Mouse (Mus musculus): Measurements from ENCODE around the gene Hmces. TPM values are rescaled to one million over a fixed set of nuclear protein-coding genes. Genes with fewer than 3 reads are reported as not detected.

Hmces gene
- 10 to 100 TPM; 27.8 to 28.9 TPM for total RNA-seq (2021)
- long read RNA-seq, experiment 1, transcript Hmces-201 (7 exons, 1,464 nt): major isoform, 26 of 33 reads
- long read RNA-seq, experiment 1, partial matches to known transcripts: 1 of 33 reads
- long read RNA-seq, experiment 1, other reads (novel, unspliced or antisense): 2 of 33 reads
- long read RNA-seq, experiment 2, transcript Hmces-202 (6 exons, 1,572 nt): minor isoform, 6 of 26 reads
- long read RNA-seq, experiment 2, transcript Hmces-201 (7 exons, 1,464 nt): major isoform, 17 of 26 reads
- long read RNA-seq, experiment 2, partial matches to known transcripts: 0 of 26 reads
- long read RNA-seq, experiment 2, other reads (novel, unspliced or antisense): 3 of 26 reads

DNA sequence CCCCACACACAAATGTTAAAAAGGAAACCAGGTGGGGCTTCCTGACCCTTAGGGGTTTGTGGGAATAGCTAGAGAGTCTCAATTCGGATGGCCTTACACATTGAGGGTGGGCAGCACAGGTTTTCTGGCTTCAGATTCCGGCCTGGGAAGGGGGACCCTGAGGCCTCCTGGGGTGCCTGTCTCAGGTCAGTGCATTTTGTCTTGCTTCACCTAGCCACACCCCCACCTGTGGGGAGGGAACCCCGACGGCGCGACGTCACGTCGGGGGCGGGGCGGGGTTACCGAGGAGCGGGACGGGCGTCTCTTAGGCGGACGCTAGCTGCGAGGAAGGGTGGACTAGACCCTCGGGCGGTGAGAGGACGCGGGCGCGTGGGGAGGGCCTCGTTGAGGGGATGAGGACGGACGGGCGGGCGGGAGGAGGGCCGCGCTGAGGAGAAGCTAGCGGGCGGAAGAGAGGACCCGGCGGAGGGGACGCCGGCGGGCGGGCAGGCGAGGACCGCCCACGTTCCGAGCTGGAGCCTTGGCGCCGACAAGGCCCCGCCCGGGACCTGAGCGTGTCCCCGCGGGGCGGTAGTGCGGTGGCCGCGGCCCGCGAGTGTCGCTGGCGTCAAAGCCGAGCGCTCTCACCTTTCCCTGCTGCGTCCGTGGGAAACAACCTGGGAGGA lies at the start of gene Hmces:
Hmces (plus strand) TSS at position 275 of the 665 bp plus-strand sequence.
- DNase-seq (ENCODE audit: low spot score in 2 of 2): peak; percentile 63 to 65

GRCm38 (mm10) chr6:87866211-87866610 lies 47.5 kb upstream of the Hmces start:
- DNase-seq (ENCODE audit: low spot score in 2 of 2): no peak

GRCm38 (mm10) chr6:87867256-87867655 lies 46.5 kb upstream of the Hmces start:
- no peak for DNase-seq (ENCODE audit: low spot score in 2 of 2)

GRCm38 (mm10) chr6:87868871-87869506 lies 44.7 kb upstream of the Hmces start:
- DNase-seq (ENCODE audit: low spot score in 2 of 2): peak; percentile 44 to 51

GRCm38 (mm10) chr6:87870440-87870839 lies 43.3 kb upstream of the Hmces start:
- DNase-seq (ENCODE audit: low spot score in 2 of 2): no peak

DNA sequence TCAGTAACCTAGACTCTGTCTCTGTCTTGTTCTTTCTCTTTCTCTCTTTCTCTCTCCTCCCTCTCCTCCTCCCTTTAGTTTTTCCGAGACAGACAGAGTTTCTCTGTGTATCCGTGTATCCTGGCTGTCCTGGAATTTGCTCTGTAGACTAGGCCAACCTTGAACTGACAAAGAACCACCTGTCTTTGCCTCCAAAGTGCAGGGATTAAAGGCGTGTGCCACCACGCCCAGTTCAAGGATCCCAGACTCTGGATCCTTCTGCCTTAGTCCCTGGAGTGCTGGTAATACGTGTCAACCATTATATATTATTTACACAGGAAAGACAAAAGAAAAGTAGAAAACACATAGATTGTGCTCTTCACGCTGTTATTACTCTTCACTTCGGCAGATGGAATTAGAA lies 42.5 kb upstream of the Hmces start:
- no peak for DNase-seq (ENCODE audit: low spot score in 2 of 2)

GRCm38 (mm10) chr6:87873104-87873503 lies 40.6 kb upstream of the Hmces start:
- no peak for DNase-seq (ENCODE audit: low spot score in 2 of 2)

DNA sequence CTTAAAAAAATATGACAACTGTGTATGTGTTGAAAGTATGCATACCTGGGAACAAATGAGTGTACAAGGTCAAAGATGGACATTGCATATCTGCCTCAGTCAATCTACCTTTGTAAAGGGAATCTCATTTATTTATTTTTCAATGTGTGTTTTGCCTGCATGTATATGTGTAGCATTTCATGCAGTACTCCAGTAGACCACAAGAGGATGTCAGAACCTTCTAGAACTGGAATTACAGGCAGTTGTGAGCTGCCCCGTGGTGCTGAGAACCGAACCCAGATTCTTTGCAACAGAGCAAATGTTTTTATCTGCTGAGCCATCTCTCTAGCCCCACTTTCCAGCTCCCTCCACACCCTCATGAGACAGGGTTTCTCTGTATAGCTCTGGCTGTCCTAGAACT lies 39.8 kb upstream of the Hmces start:
- DNase-seq (ENCODE audit: low spot score in 2 of 2): no peak

GRCm38 (mm10) chr6:87875083-87875482 lies 38.7 kb upstream of the Hmces start:
- no peak for DNase-seq (ENCODE audit: low spot score in 2 of 2)

GRCm38 (mm10) chr6:87875562-87875961 lies 38.2 kb upstream of the Hmces start:
- no peak for DNase-seq (ENCODE audit: low spot score in 2 of 2)

DNA sequence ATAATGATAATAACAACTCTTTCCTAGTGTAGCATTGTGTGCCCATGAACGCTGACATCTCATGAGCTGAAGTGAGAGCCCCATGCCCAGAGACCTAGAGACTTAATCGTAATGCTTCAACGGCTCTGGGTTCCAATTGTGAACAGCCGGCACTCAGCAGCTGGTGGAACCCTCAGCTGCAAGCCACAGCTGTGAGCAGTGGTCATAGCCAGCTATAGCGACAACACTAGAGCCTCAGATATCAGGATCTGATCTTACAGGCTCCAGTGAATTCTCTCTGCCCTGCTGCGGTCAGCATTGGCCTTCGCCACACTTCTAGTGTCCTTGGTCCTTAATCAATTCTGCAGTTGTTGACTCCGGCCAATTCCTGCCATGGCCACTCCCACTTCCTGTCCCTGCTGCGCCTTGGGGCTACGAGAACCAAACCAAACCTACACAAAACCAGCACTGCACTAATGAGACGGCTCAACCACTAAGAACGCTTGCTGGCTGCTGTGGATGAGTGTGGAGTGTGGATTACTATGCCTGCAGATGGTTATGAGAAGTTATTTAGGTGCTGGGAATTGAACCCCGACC lies 37.6 kb upstream of the Hmces start:
- no peak for DNase-seq (ENCODE audit: low spot score in 2 of 2)

DNA sequence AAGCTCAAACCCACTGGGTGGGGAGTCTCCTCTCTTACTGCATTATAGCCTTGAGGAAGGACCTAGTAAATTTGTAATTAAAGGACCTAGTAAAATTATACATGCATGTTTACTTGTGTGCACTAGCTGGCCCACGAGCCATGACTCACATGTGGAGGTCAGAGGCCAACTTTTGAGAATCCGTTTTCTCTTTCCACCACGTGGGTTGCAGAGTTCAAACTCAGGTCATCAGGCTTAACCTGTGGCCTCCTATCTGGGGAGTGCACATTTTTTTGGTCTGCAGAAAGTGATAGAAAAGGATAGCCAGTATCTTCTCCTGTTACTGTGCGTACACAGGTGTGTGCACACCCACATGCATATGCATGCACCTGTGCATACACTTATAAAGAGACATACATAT lies 34.7 kb upstream of the Hmces start:
- DNase-seq (ENCODE audit: low spot score in 2 of 2): no peak

DNA sequence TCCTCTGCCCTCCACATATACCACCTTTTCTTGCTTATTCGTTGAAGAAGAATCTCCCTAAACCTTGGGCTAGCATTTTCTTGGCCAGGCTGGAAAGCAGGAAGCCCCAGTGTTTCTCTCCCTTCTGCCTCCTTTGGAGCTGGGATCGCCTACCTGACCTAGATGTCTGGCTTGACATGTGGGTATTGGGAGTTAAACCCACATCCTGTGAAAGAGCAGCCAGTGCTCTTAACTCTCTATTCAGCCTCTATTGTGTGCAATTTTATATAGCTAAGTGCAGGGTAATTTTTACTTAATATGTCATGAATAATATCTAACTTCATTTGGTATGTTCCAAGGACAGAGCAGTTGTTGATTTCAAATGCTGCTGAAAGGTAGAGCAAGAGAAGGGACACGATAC lies 34.1 kb upstream of the Hmces start:
- no peak for DNase-seq (ENCODE audit: low spot score in 2 of 2)

DNA sequence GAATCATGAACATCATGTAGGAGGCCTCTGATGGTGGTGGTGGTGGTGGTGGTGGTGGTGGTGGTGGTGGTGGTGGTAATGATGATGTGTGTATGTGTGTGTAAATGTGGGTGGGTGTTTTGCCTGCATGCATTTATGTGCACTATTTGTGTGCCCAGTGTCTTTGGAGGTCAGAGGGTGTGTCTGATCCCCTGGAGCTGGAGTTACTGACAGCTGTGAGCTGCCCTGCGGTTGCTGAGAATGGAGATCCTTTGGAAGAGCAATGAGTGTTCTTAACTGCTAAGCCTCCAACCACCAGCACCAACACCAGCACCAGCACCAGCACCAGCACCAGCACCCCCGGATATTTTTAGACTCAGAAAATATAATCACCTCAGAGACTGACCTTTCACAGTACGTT lies 31.5 kb upstream of the Hmces start:
- DNase-seq (ENCODE audit: low spot score in 2 of 2): no peak

- peak; percentile 84 to 88 for DNase-seq (ENCODE audit: low spot score in 2 of 2)
Observed at GRCm38 (mm10) chr6:87882816-87883215, 30.9 kb upstream of the Hmces start.

GRCm38 (mm10) chr6:87886721-87887120 lies 27.0 kb upstream of the Hmces start:
- DNase-seq (ENCODE audit: low spot score in 2 of 2): no peak

DNA sequence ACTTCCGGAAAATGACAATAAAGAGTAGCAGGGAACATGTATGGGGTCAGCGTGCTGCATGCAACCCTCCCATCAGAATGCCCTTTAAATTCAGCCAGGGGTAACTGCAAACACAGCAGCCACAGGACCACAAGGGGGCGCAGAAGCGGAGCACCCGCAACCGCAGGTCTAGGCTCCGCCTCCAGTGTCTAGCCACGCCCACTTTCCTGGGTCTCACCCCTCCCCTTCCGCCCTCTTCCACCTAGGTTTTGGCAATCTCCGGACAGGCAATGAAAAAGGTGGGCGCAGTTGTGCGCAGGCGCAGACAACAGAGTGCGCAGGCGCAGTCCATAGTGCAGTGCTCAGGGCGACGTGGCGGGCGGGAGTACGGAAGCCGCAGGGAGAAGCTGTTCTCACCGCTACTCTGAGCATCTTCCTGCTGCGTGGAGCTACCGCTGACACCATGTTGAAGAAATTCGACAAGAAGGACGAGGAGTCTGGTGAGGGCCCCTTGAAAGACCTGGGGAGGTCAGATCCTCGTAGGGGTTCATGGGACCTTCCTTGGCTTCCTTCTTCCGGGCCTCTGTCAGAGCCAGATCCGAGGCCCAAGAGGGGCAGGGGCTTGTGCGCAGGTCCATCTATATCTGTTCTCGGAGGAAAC lies 26.0 kb upstream of the Hmces start, which contains the start of gene Copg1:
Copg1 (plus strand) TSS at position 221 of the 640 bp plus-strand sequence.
- DNase-seq (ENCODE audit: low spot score in 2 of 2): peak; percentile 100

DNA sequence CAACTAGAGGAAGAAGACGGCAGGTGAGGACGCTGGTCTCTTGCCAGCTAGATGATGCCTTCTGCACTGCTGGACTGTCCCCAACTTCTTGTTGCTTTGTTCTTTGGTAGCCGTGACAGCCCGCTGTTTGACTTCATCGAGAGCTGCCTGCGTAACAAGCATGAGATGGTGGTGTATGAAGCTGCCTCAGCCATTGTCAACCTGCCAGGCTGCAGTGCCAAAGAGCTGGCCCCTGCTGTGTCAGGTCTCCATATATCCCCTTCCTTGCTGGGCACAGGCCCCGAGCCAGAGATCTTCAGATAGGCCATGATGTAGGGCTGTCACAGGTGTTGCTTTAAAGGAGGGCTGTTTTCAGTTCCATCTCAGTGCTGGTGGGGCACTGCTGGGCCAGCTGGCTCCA lies 19.8 kb upstream of the Hmces start:
- DNase-seq (ENCODE audit: low spot score in 2 of 2): no peak

- DNase-seq (ENCODE audit: low spot score in 2 of 2): no peak
Observed at GRCm38 (mm10) chr6:87898028-87898427, 15.7 kb upstream of the Hmces start.

DNA sequence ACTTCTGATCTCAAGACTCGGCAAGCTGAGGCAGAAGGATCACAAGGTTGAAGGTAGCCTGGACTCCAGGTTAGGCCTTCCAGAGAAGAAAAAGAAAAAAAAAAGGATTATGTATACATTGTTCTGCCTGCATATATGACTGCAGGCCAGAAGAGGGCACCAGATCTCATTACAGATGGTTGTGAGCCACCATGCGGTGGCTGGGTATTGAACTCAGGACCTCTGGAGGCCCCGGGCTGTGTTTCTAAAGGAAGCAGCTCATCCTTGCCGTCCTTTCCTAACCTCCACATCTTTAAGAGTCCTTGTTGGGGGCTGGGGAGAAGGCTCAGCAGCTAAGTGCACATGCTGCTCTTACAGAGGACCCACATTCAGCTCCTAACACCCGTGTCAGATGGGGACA lies 7.1 kb upstream of the Hmces start:
- DNase-seq (ENCODE audit: low spot score in 2 of 2): no peak

DNA sequence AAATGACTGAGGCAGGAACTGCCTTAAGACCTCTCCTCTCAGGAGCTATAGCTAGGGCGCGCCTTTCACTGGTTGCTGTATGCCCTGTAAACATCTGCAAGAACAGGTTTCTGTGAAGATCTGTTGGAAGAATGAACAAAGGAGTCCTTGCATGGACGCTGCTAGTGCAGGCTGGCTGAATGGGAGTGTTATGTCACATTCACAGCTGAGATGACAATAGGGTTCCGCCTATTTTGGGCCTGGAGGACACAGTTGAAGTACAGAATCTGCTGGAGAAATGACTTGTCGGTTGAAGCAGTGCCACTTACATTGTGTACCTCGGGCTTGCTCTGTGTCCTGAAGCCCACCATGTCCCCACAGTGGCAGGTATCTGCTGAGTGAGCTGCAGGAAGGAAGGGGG lies 4.6 kb upstream of the Hmces start:
- no peak for DNase-seq (ENCODE audit: low spot score in 2 of 2)

All from left cerebral cortex, adult 18-20 months (tissue).